Mouse (Mus musculus): ENCODE measurements at regions not wholly inside any gene's neighbourhood (a gene's known extent, or its start where the extent isn't known, plus 50 kb on each side); places are given as distances from the start of the nearest gene placed in this dataset.

- no peak for DNase-seq (ENCODE audit: low read depth, low spot score)
Observed at GRCm38 (mm10) chr2:8628007-8628406, 1118.6 kb upstream of the Celf2 start.

- DNase-seq (ENCODE audit: low read depth, low spot score), result no peak
Observed at GRCm38 (mm10) chr2:8628485-8629208, 1119.3 kb upstream of the Celf2 start.

- no peak for DNase-seq (ENCODE audit: low read depth, low spot score)
Observed at GRCm38 (mm10) chr2:8638082-8638481, 1128.7 kb upstream of the Celf2 start.

- DNase-seq (ENCODE audit: low read depth, low spot score), result no peak
Observed at GRCm38 (mm10) chr2:8639282-8639681, 1129.9 kb upstream of the Celf2 start.

GRCm38 (mm10) chr2:8645463-8645862, 1136.1 kb upstream of the Celf2 start:
- DNase-seq (ENCODE audit: low read depth, low spot score), result peak; percentile 11

- DNase-seq (ENCODE audit: low read depth, low spot score), result no peak
Observed at GRCm38 (mm10) chr2:8660544-8660943, 1151.2 kb upstream of the Celf2 start.

GRCm38 (mm10) chr2:8673751-8674378, 1164.5 kb upstream of the Celf2 start:
- DNase-seq (ENCODE audit: low read depth, low spot score), result peak; percentile 60

GRCm38 (mm10) chr2:8675537-8675936, 1166.2 kb upstream of the Celf2 start:
- DNase-seq (ENCODE audit: low read depth, low spot score), result peak; percentile 9

- DNase-seq (ENCODE audit: low read depth, low spot score), result no peak
Observed at GRCm38 (mm10) chr2:8676546-8676945, 1167.2 kb upstream of the Celf2 start.

GRCm38 (mm10) chr2:8690846-8691643, 1181.7 kb upstream of the Celf2 start:
- no peak for DNase-seq (ENCODE audit: low read depth, low spot score)

GRCm38 (mm10) chr2:8729306-8729705, 1151.7 kb upstream of the 4930412O13Rik start:
- DNase-seq (ENCODE audit: low read depth, low spot score), result no peak

GRCm38 (mm10) chr2:8754142-8754541, 1126.9 kb upstream of the 4930412O13Rik start:
- DNase-seq (ENCODE audit: low read depth, low spot score), result peak; percentile 36

- DNase-seq (ENCODE audit: low read depth, low spot score), result no peak
Observed at GRCm38 (mm10) chr2:8756546-8756945, 1124.5 kb upstream of the 4930412O13Rik start.

- no peak for DNase-seq (ENCODE audit: low read depth, low spot score)
Observed at GRCm38 (mm10) chr2:8770636-8771035, 1110.4 kb upstream of the 4930412O13Rik start.

- no peak for DNase-seq (ENCODE audit: low read depth, low spot score)
Observed at GRCm38 (mm10) chr2:8781152-8781935, 1099.7 kb upstream of the 4930412O13Rik start.

GRCm38 (mm10) chr2:8782225-8782624, 1098.8 kb upstream of the 4930412O13Rik start:
- DNase-seq (ENCODE audit: low read depth, low spot score), result no peak

- no peak for DNase-seq (ENCODE audit: low read depth, low spot score)
Observed at GRCm38 (mm10) chr2:8802061-8802460, 1079.0 kb upstream of the 4930412O13Rik start.

GRCm38 (mm10) chr2:8809609-8810008, 1071.4 kb upstream of the 4930412O13Rik start:
- DNase-seq (ENCODE audit: low read depth, low spot score), result no peak

- DNase-seq (ENCODE audit: low read depth, low spot score), result no peak
Observed at GRCm38 (mm10) chr2:8818127-8818526, 1062.9 kb upstream of the 4930412O13Rik start.

GRCm38 (mm10) chr2:8825406-8825805, 1055.6 kb upstream of the 4930412O13Rik start:
- no peak for DNase-seq (ENCODE audit: low read depth, low spot score)

Data from retina, postnatal 7 days (tissue).